Mouse (Mus musculus) gastrocnemius, adult 2 months (tissue): ENCODE data around the gene P2rx3. TPM values are rescaled to one million over a fixed set of nuclear protein-coding genes. Genes with fewer than 3 reads are reported as not detected.

Experiments
- DNase-seq: peaks from one replicate; pipeline ENCODE4 v3.0.0; 2022
- H3K27ac ChIP-seq: fragments of 200-600 bp; 2 replicates; pipeline ENCODE4 v1.8.1; 2022; ENCODE audit warnings: mild to moderate bottlenecking
- H3K4me3 ChIP-seq: fragments of 200-600 bp; 2 replicates; pipeline ENCODE4 v1.8.1; 2022; ENCODE audit warnings: mild to moderate bottlenecking, moderate library complexity
- CTCF ChIP-seq: fragments of 200-600 bp; IDR thresholded peaks from 2 replicates; pipeline ENCODE4 v1.8.1; 2022; ENCODE audit warnings: antibody characterized with exemption, mild to moderate bottlenecking, moderate library complexity
- intact Hi-C: fragments of 180-260 bp; cut with DNase I; formaldehyde crosslinking; loops from one replicate; pipeline ENCODE4 v1.15.1; 2025
- total RNA-seq, 2 experiments: library from RNA; stranded (reverse); gene quantifications; 2 replicates each; pipeline ENCODE4 v1.2.3; 2021

P2rx3 gene
- total RNA-seq, 2 experiments from 2014 or later, result 0.36 to 0.59 TPM

GRCm38 (mm10) chr2:85030989-85031388, 6.3 kb downstream of the P2rx3 start:
- intact Hi-C loops, result loop anchor here (10.0 kb wide), 1 partner anchor 306 kb away; the partner anchor contains the start of gene Clp1
- Histone ChIP-seq H3K27ac (no peak overlapping the region), H3K4me3 (no peak overlapping the region)
- no peak for DNase-seq
- no peak for TF ChIP-seq CTCF

DNA sequence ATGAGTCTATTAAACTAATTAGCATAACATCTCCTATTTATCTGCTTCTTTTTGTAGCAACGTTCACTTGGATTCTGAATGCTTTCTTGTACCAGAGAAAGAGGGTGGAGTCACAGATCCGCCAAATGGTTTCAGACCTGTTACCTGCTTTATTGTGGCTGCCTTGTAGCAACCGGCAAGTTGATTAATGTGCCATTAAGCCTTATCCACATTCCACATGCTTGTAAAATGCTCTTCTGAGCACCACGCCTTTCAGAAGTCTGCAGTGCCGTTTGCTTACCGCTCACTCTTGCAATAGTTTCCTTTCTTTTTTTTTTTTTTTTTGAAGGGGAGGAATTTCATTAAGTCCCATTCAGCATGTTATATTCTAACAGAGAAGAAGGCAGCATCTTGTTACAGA, 7.4 kb downstream of the P2rx3 start:
- no peak for TF ChIP-seq CTCF
- intact Hi-C loops, result loop anchor here (10.0 kb wide), 1 partner anchor 305 kb away; the partner anchor contains the start of gene Clp1
- no peak overlapping the region for H3K4me3 ChIP-seq
- H3K27ac ChIP-seq, result no peak overlapping the region
- no peak for DNase-seq

GRCm38 (mm10) chr2:85027281-85027680, 10.0 kb downstream of the P2rx3 start:
- H3K4me3 ChIP-seq, result no peak overlapping the region
- intact Hi-C loops, result no loop called here
- no peak for TF ChIP-seq CTCF
- DNase-seq, result no peak
- H3K27ac ChIP-seq, result no peak overlapping the region

DNA sequence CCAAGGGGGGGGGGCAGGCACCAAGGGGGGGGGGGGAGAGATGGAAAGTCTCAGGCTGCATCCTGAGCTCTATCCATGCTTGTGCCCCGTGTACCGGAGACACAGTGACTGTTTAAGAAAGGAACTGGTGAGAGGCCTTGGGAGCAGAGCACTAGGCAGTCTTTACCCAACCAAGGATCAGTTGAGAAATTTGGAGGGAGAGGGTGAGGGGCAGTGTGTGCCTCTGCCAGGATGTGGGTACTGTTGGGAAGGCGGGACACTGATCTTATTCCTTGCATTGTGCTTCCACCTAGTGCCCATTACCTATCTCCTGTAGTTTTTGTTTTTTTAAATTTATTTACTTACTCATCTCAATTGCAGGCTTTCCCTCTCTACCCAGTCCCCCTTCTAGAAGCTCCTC, 11.1 kb downstream of the P2rx3 start:
- intact Hi-C loops, result no loop called here
- Histone ChIP-seq H3K27ac (no peak overlapping the region), H3K4me3 (no peak overlapping the region)
- no peak for DNase-seq
- TF ChIP-seq CTCF, result no peak

GRCm38 (mm10) chr2:85022043-85022442, 15.2 kb downstream of the P2rx3 start:
- DNase-seq, result no peak
- intact Hi-C loops, result loop anchor here (5.0 kb wide), 1 partner anchor 225 kb away; no protein-coding TSS in a partner anchor
- H3K27ac ChIP-seq, result no peak overlapping the region
- H3K4me3 ChIP-seq, result no peak overlapping the region
- peak; percentile 63 for TF ChIP-seq CTCF

DNA sequence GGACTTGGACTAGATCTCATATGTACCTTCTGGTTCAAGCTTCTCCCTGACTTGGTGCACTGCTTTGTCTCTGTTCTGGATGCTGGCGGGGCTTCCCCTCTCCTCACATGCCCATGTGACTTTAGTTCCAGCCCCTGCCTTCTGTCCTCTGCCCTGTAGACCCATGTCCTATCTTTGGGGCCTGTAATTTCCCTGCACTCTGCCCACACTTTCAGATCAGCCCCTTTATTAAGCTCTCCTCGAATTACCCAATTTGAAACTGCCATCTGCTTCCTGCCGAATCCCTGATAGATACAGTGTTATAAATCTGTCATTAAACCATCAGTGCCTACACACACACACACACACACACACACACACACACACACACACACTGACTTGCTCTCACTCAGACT, 22.7 kb downstream of the P2rx3 start:
- intact Hi-C loops, result no loop called here
- DNase-seq, result no peak
- H3K27ac ChIP-seq, result no peak overlapping the region

DNA sequence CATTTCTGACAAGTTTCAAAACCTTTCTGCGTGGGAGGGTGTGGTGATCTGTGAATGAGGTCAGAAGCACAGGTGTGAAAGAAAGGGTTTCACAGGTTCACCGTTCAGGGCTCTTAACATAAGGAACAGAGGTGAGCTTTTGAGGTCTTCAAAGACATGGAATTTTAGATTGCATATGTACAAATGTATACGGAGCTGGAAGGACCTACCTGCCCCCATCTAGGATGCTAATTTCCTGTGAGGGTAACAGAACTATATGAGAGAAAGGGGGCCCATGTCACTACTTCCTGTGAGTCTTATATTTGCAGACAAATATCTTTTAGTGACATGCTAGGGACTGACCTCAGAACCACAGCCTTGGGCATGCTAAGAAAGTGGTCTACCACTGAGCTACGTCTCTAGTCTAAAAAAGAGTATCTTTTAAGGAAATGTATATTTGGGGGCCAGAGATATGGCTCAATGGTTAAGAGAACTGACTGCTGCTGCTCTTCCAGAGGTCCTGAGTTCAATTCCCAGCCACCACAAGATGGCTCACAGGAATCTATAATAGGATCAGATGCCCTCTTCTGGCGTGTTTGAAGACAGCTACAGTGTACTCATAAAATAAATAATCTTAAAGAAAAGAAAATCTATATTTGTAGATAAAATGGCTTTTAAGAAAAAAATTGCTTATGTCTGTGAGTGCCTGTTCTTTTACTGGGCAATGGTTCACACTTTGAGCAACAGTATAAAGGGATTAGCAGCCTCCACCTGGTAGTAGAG, 23.3 kb downstream of the P2rx3 start:
- Histone ChIP-seq H3K4me3 (no peak overlapping the region), H3K27ac (no peak overlapping the region)
- DNase-seq, result no peak
- TF ChIP-seq CTCF, result no peak
- intact Hi-C loops, result no loop called here

More for the DNA sequence above, 22.7 kb downstream of the P2rx3 start:
- TF ChIP-seq CTCF, result no peak
- no peak overlapping the region for H3K4me3 ChIP-seq

DNA sequence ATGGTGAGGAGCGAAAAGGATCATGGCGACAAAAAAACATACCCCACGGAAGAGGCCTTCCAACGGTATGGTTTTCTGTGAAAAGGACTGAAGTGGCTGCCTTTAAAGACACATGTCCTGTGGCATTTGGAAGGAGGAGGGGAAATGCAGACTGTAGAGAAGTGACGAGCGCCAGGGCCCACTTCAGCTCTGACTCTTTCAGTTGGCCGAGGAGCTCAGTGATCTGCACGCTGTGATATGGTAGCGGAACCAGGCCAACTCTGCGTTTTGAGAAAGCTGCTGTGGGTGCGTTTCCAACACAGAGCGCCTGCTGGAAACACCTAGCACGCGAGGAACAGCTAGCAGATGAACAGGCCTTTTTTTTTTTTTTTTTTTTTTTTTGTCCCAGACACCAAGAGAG, 24.6 kb downstream of the P2rx3 start:
- intact Hi-C loops, result no loop called here
- H3K4me3 ChIP-seq, result no peak overlapping the region
- DNase-seq, result no peak
- TF ChIP-seq CTCF, result no peak
- no peak overlapping the region for H3K27ac ChIP-seq

DNA sequence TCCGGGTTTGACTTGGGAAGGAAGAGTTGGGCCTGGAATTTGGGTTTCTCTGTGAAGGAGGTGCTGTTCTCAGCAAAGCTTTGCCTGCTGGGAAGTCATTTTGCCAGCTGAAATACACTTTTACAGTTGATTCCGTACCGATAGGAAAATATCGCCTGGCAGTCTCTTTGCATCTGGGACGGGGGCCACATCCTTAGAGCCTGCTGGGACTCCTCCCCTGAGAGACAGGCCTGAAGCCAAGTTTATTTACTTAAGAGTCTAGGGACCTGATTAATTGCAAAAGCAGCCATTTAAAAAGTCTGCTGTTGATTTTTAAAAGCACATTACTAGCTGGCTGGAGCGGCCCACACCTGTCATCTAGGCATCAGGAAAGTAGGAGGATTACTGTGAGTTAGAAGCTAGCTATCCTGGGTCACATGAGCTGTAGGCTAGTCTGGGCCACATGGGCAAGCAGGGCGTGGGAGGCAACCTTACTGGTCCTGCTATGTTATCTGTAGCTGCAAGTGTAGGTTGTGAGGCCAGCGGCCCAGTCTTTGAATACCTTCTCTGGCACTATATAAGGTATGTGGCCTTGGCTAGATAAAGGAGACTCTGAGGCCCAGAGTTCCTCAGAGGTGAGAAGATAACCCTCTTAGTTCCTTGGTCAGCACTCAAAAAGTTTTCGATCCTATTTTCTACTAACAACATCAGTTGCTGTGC, 25.2 kb downstream of the P2rx3 start:
- peak; percentile 38 for DNase-seq
- no peak overlapping the region for H3K4me3 ChIP-seq
- H3K27ac ChIP-seq, result peak overlapping the region; percentile 56; the same call in 1 of the 2 replicates
- intact Hi-C loops, result no loop called here
- TF ChIP-seq CTCF, result no peak

GRCm38 (mm10) chr2:85009212-85009611, 28.1 kb downstream of the P2rx3 start:
- intact Hi-C loops, result loop anchor here (5.0 kb wide), 2 partner anchors 122 to 142 kb away; partner anchors contain the start of gene Rtn4rl2
- Histone ChIP-seq H3K27ac (no peak overlapping the region), H3K4me3 (no peak overlapping the region)
- TF ChIP-seq CTCF, result no peak
- DNase-seq, result no peak

GRCm38 (mm10) chr2:85007729-85008128, 29.5 kb downstream of the P2rx3 start:
- intact Hi-C loops, result loop anchor here (2.0 to 5.0 kb wide), 3 partner anchors 51 to 140 kb away; partner anchors contain the start of gene Rtn4rl2
- peak; percentile 80 for TF ChIP-seq CTCF
- DNase-seq, result no peak
- Histone ChIP-seq H3K4me3 (no peak overlapping the region), H3K27ac (no peak overlapping the region)

DNA sequence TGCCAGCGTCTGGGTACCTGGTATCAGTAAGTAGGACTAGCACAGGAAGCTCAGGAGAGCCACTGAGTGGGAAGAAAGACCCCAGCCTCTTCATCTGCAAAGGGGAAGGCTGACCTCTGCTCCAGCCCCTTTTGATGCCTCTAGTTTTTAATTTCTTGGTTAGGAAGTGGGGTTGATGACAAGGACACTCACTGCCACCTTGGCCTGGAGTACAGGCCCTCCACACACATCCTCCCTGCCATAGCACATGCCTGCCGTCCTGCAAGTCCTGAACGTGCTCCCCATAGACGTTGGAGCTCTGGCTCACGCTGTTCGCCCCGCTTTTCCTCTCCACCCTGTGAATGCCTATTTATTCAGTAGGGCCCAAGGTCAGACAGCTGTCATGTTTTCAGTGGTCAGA, 30.7 kb downstream of the P2rx3 start:
- no peak overlapping the region for H3K27ac ChIP-seq
- no peak for DNase-seq
- intact Hi-C loops, result loop anchor here (2.0 to 5.0 kb wide), 3 partner anchors 50 to 139 kb away; partner anchors contain the start of gene Rtn4rl2
- H3K4me3 ChIP-seq, result no peak overlapping the region
- no peak for TF ChIP-seq CTCF

DNA sequence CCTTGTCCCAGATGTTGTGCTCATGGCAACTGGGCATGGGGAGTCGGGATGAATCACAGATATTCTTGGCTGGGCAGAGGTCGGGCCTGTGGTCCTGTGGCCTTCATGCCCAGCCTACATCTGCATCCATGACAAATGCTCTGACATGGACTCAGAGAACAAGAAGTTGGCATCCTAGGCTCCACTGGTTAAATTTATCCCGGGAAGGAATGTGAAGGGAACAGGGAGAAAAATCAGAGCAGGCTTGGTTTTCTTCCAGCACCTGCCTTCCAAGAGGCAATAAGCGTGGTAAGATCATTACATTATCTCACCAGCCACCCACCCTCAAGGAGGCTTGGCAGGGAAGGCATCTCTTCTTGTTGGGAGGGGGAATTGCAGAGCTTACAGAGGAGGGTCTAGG, 32.9 kb downstream of the P2rx3 start:
- no peak for DNase-seq
- TF ChIP-seq CTCF, result no peak
- no peak overlapping the region for H3K27ac ChIP-seq
- no peak overlapping the region for H3K4me3 ChIP-seq
- intact Hi-C loops, result no loop called here
